Mouse (Mus musculus): ENCODE data around the gene Zc3h7b. TPM values are rescaled to one million over a fixed set of nuclear protein-coding genes. Genes with fewer than 3 reads are reported as not detected.

The Zc3h7b gene
- total RNA-seq, 2 experiments from 2014 or later, result 57.2 to 68.1 TPM

GRCm38 (mm10) chr15:81792444-81792843, 47.6 kb downstream of the Zc3h7b start:
- no peak for DNase-seq

GRCm38 (mm10) chr15:81796228-81796627, 51.4 kb downstream of the Zc3h7b start:
- peak; percentile 69 to 77 for DNase-seq

GRCm38 (mm10) chr15:81797861-81798260, 53.0 kb downstream of the Zc3h7b start:
- DNase-seq, result no peak

- peak in 1 of 2 experiments; percentile 38 for DNase-seq
Observed at GRCm38 (mm10) chr15:81798421-81798820, 53.6 kb downstream of the Zc3h7b start.

- DNase-seq, result no peak
Observed at GRCm38 (mm10) chr15:81800391-81800790, 55.5 kb downstream of the Zc3h7b start.

- DNase-seq, result peak; percentile 99 to 100
Observed at GRCm38 (mm10) chr15:81802001-81802890, 57.4 kb downstream of the Zc3h7b start, which contains the start of gene Tef. Gene Tef (plus strand): TSS chr15:81802421.

GRCm38 (mm10) chr15:81802941-81803351, 58.1 kb downstream of the Zc3h7b start:
- peak in 1 of 2 experiments; percentile 42 for DNase-seq

- no peak for DNase-seq
Observed at GRCm38 (mm10) chr15:81803425-81803951, 58.6 kb downstream of the Zc3h7b start.

- DNase-seq, result no peak
Observed at GRCm38 (mm10) chr15:81804172-81804571, 59.3 kb downstream of the Zc3h7b start.

GRCm38 (mm10) chr15:81804883-81805282, 60.0 kb downstream of the Zc3h7b start:
- no peak for DNase-seq

- peak; percentile 64 to 65 for DNase-seq
Observed at GRCm38 (mm10) chr15:81805624-81806023, 60.8 kb downstream of the Zc3h7b start.

GRCm38 (mm10) chr15:81806621-81807404, 62.0 kb downstream of the Zc3h7b start:
- DNase-seq, result no peak

- no peak for DNase-seq
Observed at GRCm38 (mm10) chr15:81808799-81809198, 63.9 kb downstream of the Zc3h7b start.

- DNase-seq, result no peak
Observed at GRCm38 (mm10) chr15:81809550-81809949, 64.7 kb downstream of the Zc3h7b start.

GRCm38 (mm10) chr15:81810150-81810549, 65.3 kb downstream of the Zc3h7b start:
- DNase-seq, result peak; percentile 97 to 98

GRCm38 (mm10) chr15:81810671-81811598, 66.1 kb downstream of the Zc3h7b start:
- peak; percentile 97 to 99 for DNase-seq

- DNase-seq, result no peak
Observed at GRCm38 (mm10) chr15:81811599-81811996, 66.7 kb downstream of the Zc3h7b start.

GRCm38 (mm10) chr15:81812287-81812686, 67.4 kb downstream of the Zc3h7b start:
- no peak for DNase-seq

- DNase-seq, result no peak
Observed at GRCm38 (mm10) chr15:81812696-81813631, 68.1 kb downstream of the Zc3h7b start.

- DNase-seq, result no peak
Observed at GRCm38 (mm10) chr15:81813986-81814705, 69.3 kb downstream of the Zc3h7b start.

Measured in heart, adult 18-20 months (tissue).